7 mouse cellular contexts compared by ENCODE assay signal in the genomic region with DNA sequence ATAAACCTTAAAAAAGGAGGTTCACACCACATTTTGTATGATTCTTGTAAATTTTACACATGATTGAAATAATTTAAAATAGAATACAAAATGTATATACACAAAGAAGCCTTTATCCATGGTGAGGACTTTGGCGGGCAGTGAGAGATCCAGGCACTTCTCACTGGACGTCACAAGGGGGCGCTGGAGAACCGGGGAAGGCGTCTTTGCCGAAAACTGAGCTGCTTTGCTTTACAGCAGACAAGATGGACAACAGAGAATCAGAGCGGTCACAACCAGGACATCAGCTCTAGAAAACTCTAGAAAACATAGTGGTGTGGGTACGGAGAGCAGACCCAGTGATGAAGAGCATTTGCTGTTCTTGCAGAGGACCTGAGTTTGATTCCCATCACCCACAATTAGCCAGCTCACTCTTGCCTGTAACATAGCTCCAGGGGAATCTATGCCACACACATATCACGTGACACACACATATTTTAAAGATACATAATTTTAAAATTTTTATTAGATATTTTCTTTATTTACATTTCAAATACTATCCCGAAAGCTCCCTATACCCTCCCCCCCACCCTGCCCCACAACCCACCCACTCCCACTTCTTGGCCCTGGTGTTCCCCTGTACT. TPM values are rescaled to one million over a fixed set of nuclear protein-coding genes. Genes with fewer than 3 reads are reported as not detected.
DNase-seq lines count a peak whose midpoint lies in the region; ATAC-seq lines count a peak whose summit lies in the region.

No protein-coding gene starts in this region.

- no peaks in the 10 kb centered on the region for H3K27me3 ChIP-seq in intestine, embryonic 15.5 days (replicated peaks)
- H3K27me3 ChIP-seq in limb, embryonic 10.5 days (ENCODE audit: low read depth, poor library complexity, severe bottlenecking): no peaks in the 10 kb centered on the region
- no peaks in the 10 kb centered on the region for H3K27me3 ChIP-seq in midbrain, embryonic 16.5 days (ENCODE audit: control insufficient read depth, insufficient read depth, low read depth, low read length)

- H3K36me3 ChIP-seq in intestine, embryonic 15.5 days: no peaks in the 10 kb centered on the region
- no peaks in the 10 kb centered on the region for H3K36me3 ChIP-seq in limb, embryonic 10.5 days
- no peaks in the 10 kb centered on the region for H3K36me3 ChIP-seq in midbrain, embryonic 16.5 days (ENCODE audit: control insufficient read depth, insufficient read depth, low read length)

- H3K27ac ChIP-seq in intestine, embryonic 15.5 days: no peak overlapping the region
- no peak overlapping the region for H3K27ac ChIP-seq in limb, embryonic 10.5 days
- no peak overlapping the region for H3K27ac ChIP-seq in midbrain, embryonic 16.5 days (ENCODE audit: low read length)

- no peaks in the 10 kb centered on the region for H3K4me1 ChIP-seq in intestine, embryonic 15.5 days (replicated peaks)
- H3K4me1 ChIP-seq in limb, embryonic 10.5 days: no peaks in the 10 kb centered on the region
- H3K4me1 ChIP-seq in midbrain, embryonic 16.5 days (ENCODE audit: control insufficient read depth, insufficient read depth, low read length): no peaks in the 10 kb centered on the region

- 21% methylated on average over 10 of the region's 10 CpGs for WGBS in intestine, embryonic 15.5 days
- 25% methylated on average over 10 of the region's 10 CpGs for WGBS in limb, embryonic 10.5 days
- 19% methylated on average over 10 of the region's 10 CpGs for WGBS in midbrain, embryonic 16.5 days

- peak overlapping the region; percentile 38; the same call in 1 of the 2 replicates for H3K4me2 ChIP-seq in intestine, embryonic 15.5 days (replicated peaks)
- 0 out of 2 replicates have a peak overlapping the region, but pooled peaks have one; percentile 2 for H3K4me2 ChIP-seq in midbrain, embryonic 16.5 days (ENCODE audit: low read length)

- ATAC-seq in intestine, embryonic 15.5 days: peak; percentile 70
- no peak for ATAC-seq in midbrain, embryonic 16.5 days

- H3K4me3 ChIP-seq in intestine, embryonic 15.5 days (replicated peaks): no peak overlapping the region
- no peak overlapping the region for H3K4me3 ChIP-seq in limb, embryonic 10.5 days
- no peak overlapping the region for H3K4me3 ChIP-seq in midbrain, embryonic 16.5 days (ENCODE audit: low read depth, low read length)

- DNase-seq in adipocyte (ENCODE audit: low spot score): peak; percentile 78
- DNase-seq in cerebellum, postnatal 36 days: peak; percentile 78 to 82
- peak; percentile 91 for DNase-seq in gastrocnemius, postnatal 10 days
- DNase-seq in limb, embryonic 10.5 days (ENCODE audit: low spot score): peak; percentile 92
- peak; percentile 69 to 83 for DNase-seq in spleen, postnatal 14 days (ENCODE audit: low spot score in 2 of 2)

- H3K9ac ChIP-seq in intestine, embryonic 15.5 days: no peak overlapping the region
- H3K9ac ChIP-seq in midbrain, embryonic 16.5 days (ENCODE audit: low read depth, low read length): no peak overlapping the region

- no peaks in the 10 kb centered on the region for H3K9me3 ChIP-seq in intestine, embryonic 15.5 days
- H3K9me3 ChIP-seq in limb, embryonic 10.5 days (replicated peaks): no peaks in the 10 kb centered on the region
- H3K9me3 ChIP-seq in midbrain, embryonic 16.5 days (replicated peaks; ENCODE audit: control insufficient read depth, low read length, poor library complexity, severe bottlenecking): no peaks in the 10 kb centered on the region

RNA-seq across cellular contexts. Expression of a gene that starts 6.0 kb away (rescaled TPM):
- not detected for total RNA-seq in gastrocnemius, postnatal 10 days (2021)
- polyA plus RNA-seq in intestine, embryonic 15.5 days (2015; fragmentation: Nextera tagmentation; extraction: Ambion mirVana): 0.28 and 0.41 TPM in 2 replicates
- polyA plus RNA-seq in limb, embryonic 10.5 days (2016; fragmentation: Nextera tagmentation; extraction: Ambion mirVana): 0.13 and 0.24 TPM in 2 replicates
- polyA plus RNA-seq in midbrain, embryonic 16.5 days (2015; fragmentation: Nextera tagmentation; extraction: Ambion mirVana): 3.9 and 4.4 TPM in 2 replicates

RNA-seq across cellular contexts. Expression of a gene that starts 16.1 kb away (rescaled TPM):
- 1 to 10 TPM; 8.2 to 8.9 TPM for total RNA-seq in gastrocnemius, postnatal 10 days (2021)
- polyA plus RNA-seq in intestine, embryonic 15.5 days (2015; fragmentation: Nextera tagmentation; extraction: Ambion mirVana): 40.8 and 49.3 TPM in 2 replicates
- polyA plus RNA-seq in limb, embryonic 10.5 days (2016; fragmentation: Nextera tagmentation; extraction: Ambion mirVana): 19.3 and 21.3 TPM in 2 replicates
- 15.7 and 17.2 TPM in 2 replicates for polyA plus RNA-seq in midbrain, embryonic 16.5 days (2015; fragmentation: Nextera tagmentation; extraction: Ambion mirVana)

RNA-seq across cellular contexts. Expression of a gene that starts 27.6 kb away (rescaled TPM):
- total RNA-seq in gastrocnemius, postnatal 10 days (2021): 100 to 1,000 TPM; 133 to 155 TPM
- polyA plus RNA-seq in intestine, embryonic 15.5 days (2015; fragmentation: Nextera tagmentation; extraction: Ambion mirVana): 272 and 287 TPM in 2 replicates
- polyA plus RNA-seq in limb, embryonic 10.5 days (2016; fragmentation: Nextera tagmentation; extraction: Ambion mirVana): 98.8 and 126 TPM in 2 replicates
- 59.5 and 69.5 TPM in 2 replicates for polyA plus RNA-seq in midbrain, embryonic 16.5 days (2015; fragmentation: Nextera tagmentation; extraction: Ambion mirVana)

RNA-seq across cellular contexts. Expression of a gene that starts 48.0 kb away (rescaled TPM):
- total RNA-seq in gastrocnemius, postnatal 10 days (2021): 10 to 100 TPM; 77.1 to 79.5 TPM
- not detected in 2 replicates for polyA plus RNA-seq in intestine, embryonic 15.5 days (2015; fragmentation: Nextera tagmentation; extraction: Ambion mirVana)
- not detected in 2 replicates for polyA plus RNA-seq in limb, embryonic 10.5 days (2016; fragmentation: Nextera tagmentation; extraction: Ambion mirVana)
- not detected in 2 replicates for polyA plus RNA-seq in midbrain, embryonic 16.5 days (2015; fragmentation: Nextera tagmentation; extraction: Ambion mirVana)
